Comparison of ENCODE assay signal across 9 mouse cellular contexts in the genomic region with DNA sequence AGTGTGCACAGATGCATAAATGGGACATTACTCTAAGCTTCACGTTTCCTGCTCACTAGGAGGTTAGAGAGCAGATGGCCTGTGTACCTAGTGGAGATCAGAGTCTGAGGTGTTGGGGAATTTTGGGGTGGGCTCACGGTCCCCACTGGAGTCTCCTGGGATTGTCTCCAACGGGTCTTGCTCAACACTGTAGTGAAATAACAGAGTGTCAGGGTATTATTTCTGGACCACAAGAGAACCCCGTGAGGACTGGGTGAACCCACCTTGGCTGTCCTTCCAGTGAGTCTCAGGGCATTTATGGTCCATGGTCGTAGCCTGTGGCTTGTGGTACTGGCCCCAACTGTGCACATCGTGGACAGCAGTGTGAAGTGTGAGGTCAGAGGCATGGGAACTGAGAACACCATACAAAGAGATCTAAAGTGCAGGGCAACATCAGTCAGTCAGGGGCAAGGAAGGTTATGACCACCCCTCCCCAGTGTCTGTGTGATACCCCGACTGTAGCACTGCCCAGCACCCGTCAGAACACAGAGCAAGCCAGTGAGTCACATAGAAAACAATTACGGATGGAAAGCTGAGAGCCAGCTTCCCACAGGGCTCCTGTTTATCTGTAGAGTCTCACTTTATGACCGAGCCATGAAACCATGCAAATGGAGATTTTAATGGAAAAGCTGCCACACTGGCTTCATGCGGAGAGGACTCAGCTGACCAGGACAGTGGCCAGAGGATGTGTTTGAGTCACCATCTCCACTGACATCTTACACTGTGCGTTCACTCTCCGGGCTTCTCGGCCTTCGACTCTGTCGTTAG.
DNase-seq lines count a peak whose midpoint lies in the region; ATAC-seq lines count a peak whose summit lies in the region.
"Had no signal": no experiment of that assay in that cellular context is flagged by ENCODE, and none has a peak within 500 bp of the region (broad histone marks: within the 10 kb centered on the region; RNA-seq: fewer than 3 reads in every experiment).

No protein-coding gene starts in this region.

- H3K4me2 ChIP-seq in heart, embryonic 11.5 days = no peak overlapping the region
- H3K4me2 ChIP-seq in midbrain, embryonic 11.5 days = no peak overlapping the region
- no peak overlapping the region for H3K4me2 ChIP-seq in stomach, embryonic 16.5 days (ENCODE audit: low read depth, low read length)

- H3K4me1 ChIP-seq in heart, embryonic 11.5 days (ENCODE audit: control insufficient read depth, insufficient read depth, low read length) = peaks cover 16% of the 10 kb centered on the region
- H3K4me1 ChIP-seq in midbrain, embryonic 10.5 days = peaks cover 6% of the 10 kb centered on the region; the same call in 1 of the 2 replicates
- no peaks in the 10 kb centered on the region for H3K4me1 ChIP-seq in midbrain, embryonic 11.5 days (ENCODE audit: control insufficient read depth, insufficient read depth, low read length)
- H3K4me1 ChIP-seq in stomach, embryonic 16.5 days (ENCODE audit: control insufficient read depth, insufficient read depth, low read length) = peaks cover 24% of the 10 kb centered on the region

- no peak overlapping the region for H3K9ac ChIP-seq in heart, embryonic 11.5 days (ENCODE audit: low read depth, low read length)
- H3K9ac ChIP-seq in midbrain, embryonic 11.5 days (ENCODE audit: low read length) = no peak overlapping the region
- H3K9ac ChIP-seq in stomach, embryonic 16.5 days (ENCODE audit: low read length) = no peak overlapping the region

- DNase-seq in heart, adult 9 months (ENCODE audit: low spot score in 2 of 2) = peak; percentile 41 to 52
- DNase-seq in midbrain, embryonic 10.5 days (ENCODE audit: low spot score) = no peak
- DNase-seq in midbrain, embryonic 11.5 days (ENCODE audit: low spot score, missing footprints) = no peak
- DNase-seq in heart, postnatal 10 days = peak; percentile 48 to 51
- DNase-seq in frontal cortex, postnatal 14 days (ENCODE audit: low spot score in 2 of 2) = no peak
- DNase-seq in right cerebral cortex, postnatal 36 days (ENCODE audit: low spot score in 2 of 2) = no peak
- DNase-seq: kidney, adult 8-10 months had no signal

- H3K9me3 ChIP-seq in heart, embryonic 11.5 days (replicated peaks; ENCODE audit: control insufficient read depth, low read length) = no peaks in the 10 kb centered on the region
- H3K9me3 ChIP-seq in midbrain, embryonic 10.5 days (replicated peaks) = no peaks in the 10 kb centered on the region
- H3K9me3 ChIP-seq in midbrain, embryonic 11.5 days (ENCODE audit: control insufficient read depth, low read length) = no peaks in the 10 kb centered on the region
- H3K9me3 ChIP-seq in stomach, embryonic 16.5 days (replicated peaks; ENCODE audit: control insufficient read depth, low read length) = no peaks in the 10 kb centered on the region

- H3K27me3 ChIP-seq in heart, embryonic 11.5 days (ENCODE audit: control insufficient read depth, insufficient read depth, low read length) = no peaks in the 10 kb centered on the region; the same call in 1 of the 2 replicates
- H3K27me3 ChIP-seq in midbrain, embryonic 10.5 days (ENCODE audit: low read depth, poor library complexity, severe bottlenecking) = no peaks in the 10 kb centered on the region; the same call in 1 of the 2 replicates
- H3K27me3 ChIP-seq in midbrain, embryonic 11.5 days (ENCODE audit: control insufficient read depth, insufficient read depth, low read length) = no peaks in the 10 kb centered on the region
- H3K27me3 ChIP-seq in stomach, embryonic 16.5 days (ENCODE audit: control insufficient read depth, insufficient read depth, low read length) = no peaks in the 10 kb centered on the region

- intact Hi-C loops in heart, postnatal 10 days (cut with DNase I) = no loop called here

- H3K36me3 ChIP-seq in heart, embryonic 11.5 days (ENCODE audit: control insufficient read depth, insufficient read depth, low read length) = no peaks in the 10 kb centered on the region
- H3K36me3 ChIP-seq in midbrain, embryonic 10.5 days = no peaks in the 10 kb centered on the region
- H3K36me3 ChIP-seq in midbrain, embryonic 11.5 days (ENCODE audit: control insufficient read depth, insufficient read depth, low read length) = no peaks in the 10 kb centered on the region
- H3K36me3 ChIP-seq in stomach, embryonic 16.5 days (ENCODE audit: control insufficient read depth, insufficient read depth, low read length) = no peaks in the 10 kb centered on the region

- ATAC-seq in heart, embryonic 11.5 days (replicated peaks; ENCODE audit: insufficient number of reproducible peaks, low FRiP score, low TSS enrichment) = no peak
- ATAC-seq in midbrain, embryonic 11.5 days (ENCODE audit: low FRiP score) = no peak
- no peak for ATAC-seq in stomach, embryonic 16.5 days (ENCODE audit: insufficient read depth, low FRiP score)

- no peak overlapping the region for H3K27ac ChIP-seq in heart, embryonic 11.5 days (ENCODE audit: low read depth, low read length)
- H3K27ac ChIP-seq in midbrain, embryonic 10.5 days (replicated peaks) = peak overlapping the region; percentile 1; the same call in 1 of the 2 replicates
- H3K27ac ChIP-seq in midbrain, embryonic 11.5 days (ENCODE audit: low read depth, low read length) = no peak overlapping the region
- peak overlapping the region; percentile 95; the same call in 1 of the 2 replicates for H3K27ac ChIP-seq in stomach, embryonic 16.5 days (ENCODE audit: low read length)

- no peak overlapping the region for H3K4me3 ChIP-seq in heart, embryonic 11.5 days (ENCODE audit: low read depth, low read length)
- no peak overlapping the region for H3K4me3 ChIP-seq in midbrain, embryonic 10.5 days
- no peak overlapping the region for H3K4me3 ChIP-seq in midbrain, embryonic 11.5 days (ENCODE audit: low read depth, low read length)
- no peak overlapping the region for H3K4me3 ChIP-seq in stomach, embryonic 16.5 days (replicated peaks; ENCODE audit: low read length)

- 73% methylated on average over 16 of the region's 16 CpGs for WGBS in heart, embryonic 11.5 days (ENCODE audit: insufficient replicate concordance)
- WGBS in midbrain, embryonic 10.5 days = 82% methylated on average over 16 of the region's 16 CpGs
- 81% methylated on average over 16 of the region's 16 CpGs for WGBS in midbrain, embryonic 11.5 days
- 75% methylated on average over 16 of the region's 16 CpGs for WGBS in stomach, embryonic 16.5 days

Comparison
In these comparisons a context has a peak if more than half of its experiments do, and no peak if none do; other contexts are left out.
1. H3K27ac ChIP-seq: peak in midbrain, embryonic 10.5 days (single experiment) and stomach, embryonic 16.5 days (single experiment); none in heart, embryonic 11.5 days (single experiment) and midbrain, embryonic 11.5 days (single experiment).
2. DNase-seq: peak in heart, adult 9 months (2 of 2) and heart, postnatal 10 days (2 of 2); none in midbrain, embryonic 10.5 days (single experiment), midbrain, embryonic 11.5 days (single experiment), frontal cortex, postnatal 14 days (0 of 2) and right cerebral cortex, postnatal 36 days (0 of 2).